Mouse (Mus musculus) midbrain, embryonic 13.5 days (tissue): Measurements from ENCODE around the gene Mrm1. TPM values are rescaled to one million over a fixed set of nuclear protein-coding genes. Genes with fewer than 3 reads are reported as not detected.

Source experiments
- ATAC-seq: fragments of 200-750 bp; cut with Nextera tagmentation; 2 replicates; pipeline ENCODE4 v1.8.0; 2017; ENCODE audit warnings: mild to moderate bottlenecking, moderate TSS enrichment, moderate library complexity
- H3K27ac ChIP-seq: fragments of 300-500 bp; sonication (generic); 2 replicates; pipeline ENCODE4 v1.5.1; 2015; ENCODE audit warnings: inconsistent platforms, mild to moderate bottlenecking, moderate library complexity
- H3K27me3 ChIP-seq: fragments of 300-500 bp; sonication (generic); 2 replicates; pipeline ENCODE4 v1.6.1; 2015; ENCODE audit warnings: mild to moderate bottlenecking, inconsistent platforms
- H3K36me3 ChIP-seq: fragments of 300-500 bp; sonication (generic); 2 replicates; pipeline ENCODE4 v1.6.1; 2015; ENCODE audit warnings: mild to moderate bottlenecking, inconsistent platforms
- H3K4me1 ChIP-seq: fragments of 300-500 bp; sonication (generic); replicated peaks from 2 replicates; pipeline ENCODE4 v1.6.1; 2015; ENCODE audit warnings: inconsistent platforms
- H3K4me2 ChIP-seq: fragments of 300-500 bp; sonication (generic); replicated peaks from 2 replicates; pipeline ENCODE4 v1.6.1; 2015; ENCODE audit warnings: moderate library complexity, mild to moderate bottlenecking, inconsistent platforms
- H3K4me3 ChIP-seq: fragments of 300-500 bp; sonication (generic); replicated peaks from 2 replicates; pipeline ENCODE4 v1.5.1; 2015; ENCODE audit warnings: mild to moderate bottlenecking, inconsistent platforms
- H3K9ac ChIP-seq: fragments of 300-500 bp; sonication (generic); replicated peaks from 2 replicates; pipeline ENCODE4 v1.6.1; 2015; ENCODE audit warnings: mild to moderate bottlenecking, inconsistent platforms
- H3K9me3 ChIP-seq: fragments of 300-500 bp; sonication (generic); 2 replicates; pipeline ENCODE4 v1.6.1; 2016; ENCODE audit warnings: mild to moderate bottlenecking, inconsistent platforms
- WGBS: fragments of 180-500 bp; shearing (Covaris S2); methylation state at CpG from one replicate; pipeline ENCODE4 v1.1.7; 2015; 5-methylcytosine and 5-hydroxymethylcytosine counted together
- polyA plus RNA-seq: library from polyadenylated mRNA; unstranded; fragments of >200 nt; fragmentation: Nextera tagmentation; extraction: Ambion mirVana; gene quantifications from 2 replicates; pipeline ENCODE4 v1.2.1, GENCODE M21; 2015

Gene Mrm1
- polyA plus RNA-seq, 1 experiment from 2014 or later: 8.5 TPM

DNA sequence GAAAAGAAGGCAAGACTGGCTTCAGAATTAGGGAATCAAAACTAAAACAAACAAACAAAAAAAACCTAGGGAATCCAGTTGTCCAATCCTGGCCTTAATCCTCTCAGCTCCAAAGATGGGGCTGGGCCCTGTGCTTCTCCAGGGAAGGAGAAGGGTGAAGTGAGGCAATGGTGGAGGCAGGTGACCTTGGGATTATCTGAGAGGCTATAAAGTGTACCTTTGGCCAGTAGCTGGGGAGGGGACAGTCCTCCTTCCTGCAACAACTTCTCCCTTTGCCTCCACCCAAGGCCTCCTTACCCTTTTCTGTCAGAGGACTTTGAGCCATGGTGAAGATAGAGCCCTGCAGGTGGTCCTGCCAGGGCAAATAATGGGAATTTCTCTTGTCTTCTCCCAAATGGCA is 8.2 kb upstream of the Mrm1 start:
- Histone ChIP-seq H3K27ac (no peak overlapping the region), H3K4me2 (no peak overlapping the region), H3K9ac (no peak overlapping the region), H3K27me3 (no peaks in the 10 kb centered on the region), H3K4me3 (no peak overlapping the region), H3K4me1 (peaks cover 16% of the 10 kb centered on the region), H3K36me3 (peaks cover 17% of the 10 kb centered on the region), H3K9me3 (no peaks in the 10 kb centered on the region)
- ATAC-seq: no peak

DNA sequence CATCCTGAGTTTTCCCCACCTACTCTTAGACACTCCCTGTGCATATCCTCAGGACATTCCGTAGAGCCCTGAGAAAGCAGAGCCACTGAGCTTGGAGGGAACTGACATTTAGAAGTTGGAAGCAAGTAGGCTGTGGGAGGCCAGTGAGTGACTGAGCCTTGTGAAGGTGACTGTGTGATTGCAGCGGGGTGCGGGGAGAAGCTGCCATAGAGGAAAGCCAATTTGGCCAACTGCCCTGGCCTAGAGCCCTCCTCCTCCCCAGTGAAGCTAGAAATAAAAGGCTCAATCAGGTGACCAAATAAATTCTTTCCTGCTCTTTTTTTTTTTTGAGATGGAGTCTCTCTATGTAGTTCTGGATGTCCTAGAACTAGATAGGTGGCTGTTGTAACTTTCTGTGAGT is 6.9 kb upstream of the Mrm1 start:
- H3K9ac ChIP-seq: no peak overlapping the region
- no peak overlapping the region for H3K4me3 ChIP-seq
- H3K9me3 ChIP-seq: no peaks in the 10 kb centered on the region
- H3K4me2 ChIP-seq: no peak overlapping the region
- H3K4me1 ChIP-seq: peaks cover 16% of the 10 kb centered on the region
- ATAC-seq: no peak
- no peaks in the 10 kb centered on the region for H3K27me3 ChIP-seq
- no peak overlapping the region for H3K27ac ChIP-seq
- peaks cover 5% of the 10 kb centered on the region for H3K36me3 ChIP-seq
- WGBS: 86% methylated on average over 3 of the region's 3 CpGs

- 90% methylated on average over 10 of the region's 10 CpGs for WGBS
- no peak overlapping the region for H3K4me2 ChIP-seq
These were observed 6.0 kb upstream of the Mrm1 start for GRCm38 (mm10) chr11:84825261-84825807.

GRCm38 (mm10) chr11:84823484-84823897 is 4.2 kb upstream of the Mrm1 start:
- Histone ChIP-seq H3K4me3 (no peak overlapping the region), H3K4me1 (peaks cover 12% of the 10 kb centered on the region), H3K36me3 (no peaks in the 10 kb centered on the region), H3K27ac (no peak overlapping the region), H3K9me3 (no peaks in the 10 kb centered on the region), H3K27me3 (no peaks in the 10 kb centered on the region), H3K4me2 (no peak overlapping the region), H3K9ac (no peak overlapping the region; the same call in 1 of the 2 replicates)
- 66% methylated on average over 10 of the region's 10 CpGs for WGBS
- no peak for ATAC-seq

More at GRCm38 (mm10) chr11:84825261-84825807, 6.0 kb upstream of the Mrm1 start:
- H3K27me3 ChIP-seq: no peaks in the 10 kb centered on the region
- peaks cover 16% of the 10 kb centered on the region for H3K4me1 ChIP-seq
- H3K36me3 ChIP-seq: peaks cover 3% of the 10 kb centered on the region; the same call in 1 of the 2 replicates
- no peak overlapping the region for H3K4me3 ChIP-seq
- H3K9me3 ChIP-seq: no peaks in the 10 kb centered on the region
- H3K9ac ChIP-seq: no peak overlapping the region
- ATAC-seq: no peak
- H3K27ac ChIP-seq: no peak overlapping the region

DNA sequence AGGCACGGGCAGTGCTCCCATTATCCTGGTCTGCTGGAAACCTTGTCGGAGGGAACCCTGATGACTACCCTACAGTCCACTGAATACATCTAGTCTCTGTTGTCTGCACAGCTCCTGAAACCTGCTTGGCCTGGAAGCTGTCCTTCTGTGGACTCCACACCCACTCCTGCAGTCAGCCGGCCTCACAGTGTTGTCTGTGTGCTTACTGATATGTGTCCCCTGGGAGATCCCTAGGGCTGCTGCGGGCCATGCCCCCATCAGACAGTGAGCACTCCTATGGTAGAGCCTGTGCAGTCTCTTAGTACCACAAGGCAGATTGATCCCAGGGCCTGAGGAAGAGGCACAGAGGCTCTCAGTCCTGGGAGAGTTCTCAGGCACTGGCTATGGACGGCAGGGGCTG is 3.2 kb upstream of the Mrm1 start:
- H3K4me3 ChIP-seq: no peak overlapping the region
- H3K27ac ChIP-seq: no peak overlapping the region
- WGBS: 90% methylated on average over 5 of the region's 5 CpGs
- no peaks in the 10 kb centered on the region for H3K27me3 ChIP-seq
- no peak overlapping the region for H3K4me2 ChIP-seq
- no peak for ATAC-seq
- no peaks in the 10 kb centered on the region for H3K36me3 ChIP-seq
- H3K9ac ChIP-seq: no peak overlapping the region
- H3K9me3 ChIP-seq: no peaks in the 10 kb centered on the region
- H3K4me1 ChIP-seq: peaks cover 11% of the 10 kb centered on the region

DNA sequence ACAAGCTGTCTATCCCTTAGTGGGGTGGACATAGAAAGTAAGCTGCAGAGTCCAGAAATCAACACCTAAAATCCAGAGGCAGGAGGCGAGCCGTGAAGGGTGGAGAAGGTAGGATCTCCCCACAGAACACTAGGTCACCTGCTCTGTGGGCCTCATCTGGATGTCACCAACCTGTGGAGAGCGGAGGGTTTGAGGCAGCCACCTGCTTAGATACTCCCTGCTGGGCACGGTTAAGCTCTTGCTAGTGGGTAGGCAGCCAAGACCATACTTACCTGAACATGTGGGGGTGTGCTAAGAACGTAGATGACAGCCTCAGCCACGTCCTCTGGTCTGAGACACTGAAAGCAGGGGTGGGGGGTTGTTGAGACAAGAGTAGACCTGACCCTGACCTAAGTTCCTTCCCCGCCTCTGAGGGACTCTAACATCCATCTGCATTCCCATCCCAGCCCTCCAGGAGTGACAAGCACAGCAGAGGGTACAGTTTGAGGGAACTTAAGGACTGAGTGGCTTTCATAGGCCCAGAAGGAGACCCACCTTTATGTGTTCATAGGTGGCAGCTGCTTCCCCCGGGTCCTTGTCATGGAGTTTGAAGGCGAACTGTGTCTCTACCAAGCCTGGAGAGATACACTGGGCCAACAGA is 1.9 kb upstream of the Mrm1 start:
- Histone ChIP-seq H3K27me3 (no peaks in the 10 kb centered on the region), H3K4me3 (no peak overlapping the region), H3K36me3 (no peaks in the 10 kb centered on the region), H3K9ac (no peak overlapping the region), H3K27ac (no peak overlapping the region), H3K4me2 (no peak overlapping the region), H3K4me1 (peaks cover 11% of the 10 kb centered on the region), H3K9me3 (no peaks in the 10 kb centered on the region)
- no peak for ATAC-seq
- 86% methylated on average over 9 of the region's 9 CpGs for WGBS

DNA sequence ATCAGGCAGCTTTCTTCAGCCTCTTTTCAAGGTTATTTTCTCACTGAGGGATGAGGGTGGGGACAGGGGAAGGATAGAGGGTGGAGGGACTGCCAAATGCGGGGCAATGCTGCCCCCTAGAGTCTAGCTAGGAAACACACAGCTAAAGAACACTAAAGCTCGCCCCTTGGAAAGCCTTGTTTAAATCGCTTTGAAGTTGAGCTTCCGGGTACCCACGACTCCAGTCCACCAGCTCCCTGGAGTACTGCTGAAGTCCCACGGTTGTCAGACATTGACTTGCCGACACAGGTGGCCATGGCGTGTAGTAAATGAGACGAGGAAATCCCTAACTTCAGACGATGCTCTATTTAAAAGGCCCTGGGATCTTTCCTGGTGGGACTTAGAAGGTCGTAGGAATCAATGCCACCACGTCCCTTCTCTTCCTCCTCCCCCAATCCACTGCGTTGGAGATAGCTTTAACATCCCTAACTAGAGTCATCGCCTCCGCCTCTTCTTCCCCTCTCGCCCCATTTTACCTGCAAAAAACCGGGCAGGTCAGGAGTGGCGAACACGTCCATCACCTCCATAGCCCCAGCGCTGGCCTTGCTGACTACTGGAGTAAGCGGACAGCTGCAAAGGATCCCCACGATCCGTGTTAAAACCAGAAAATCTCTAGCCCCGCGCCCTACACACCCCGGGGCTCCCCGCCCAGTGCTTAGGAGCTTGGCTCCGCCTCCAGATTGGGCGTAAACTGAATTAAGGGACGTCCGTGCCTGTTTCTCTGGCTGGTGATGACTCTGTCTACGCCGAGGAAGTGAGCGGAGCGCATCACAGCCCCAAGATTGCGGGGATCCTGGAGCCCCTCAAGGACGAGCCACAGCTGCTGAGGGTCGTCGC is 992 bp downstream of the Mrm1 start:
- Histone ChIP-seq H3K27ac (peak overlapping the region; percentile 63; the same call in 1 of the 2 replicates), H3K4me3 (peak overlapping the region; percentile 70), H3K4me1 (peaks cover 11% of the 10 kb centered on the region), H3K27me3 (no peaks in the 10 kb centered on the region), H3K9me3 (no peaks in the 10 kb centered on the region), H3K36me3 (no peaks in the 10 kb centered on the region), H3K4me2 (peak overlapping the region; percentile 99), H3K9ac (peak overlapping the region; percentile 73)
- 0% methylated on average over 39 of the region's 39 CpGs for WGBS
- ATAC-seq: peak; percentile 48

DNA sequence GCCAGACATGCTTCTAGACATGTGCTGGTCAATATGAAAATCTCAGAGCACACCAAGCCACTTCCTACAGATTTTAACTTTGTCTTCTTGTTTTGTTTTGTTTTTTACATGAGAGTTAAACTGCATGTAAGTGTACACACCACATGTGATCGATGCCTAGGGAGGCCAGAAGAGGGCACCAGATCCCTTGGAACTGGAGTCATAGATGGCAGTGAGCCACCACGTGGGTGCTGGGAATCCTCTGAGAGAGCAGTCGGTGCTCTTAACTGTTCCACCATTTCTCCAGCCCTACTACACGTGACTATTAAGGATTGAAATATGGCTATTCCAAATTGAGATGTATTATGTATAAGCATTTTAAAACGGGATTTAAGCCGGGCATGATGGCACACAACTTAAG is 2.0 kb downstream of the Mrm1 start:
- WGBS: 84% methylated on average over 6 of the region's 6 CpGs
- Histone ChIP-seq H3K27me3 (no peaks in the 10 kb centered on the region), H3K27ac (no peak overlapping the region), H3K9ac (no peak overlapping the region), H3K4me3 (no peak overlapping the region), H3K9me3 (no peaks in the 10 kb centered on the region), H3K4me1 (peaks cover 11% of the 10 kb centered on the region), H3K4me2 (no peak overlapping the region), H3K36me3 (no peaks in the 10 kb centered on the region)
- ATAC-seq: no peak

DNA sequence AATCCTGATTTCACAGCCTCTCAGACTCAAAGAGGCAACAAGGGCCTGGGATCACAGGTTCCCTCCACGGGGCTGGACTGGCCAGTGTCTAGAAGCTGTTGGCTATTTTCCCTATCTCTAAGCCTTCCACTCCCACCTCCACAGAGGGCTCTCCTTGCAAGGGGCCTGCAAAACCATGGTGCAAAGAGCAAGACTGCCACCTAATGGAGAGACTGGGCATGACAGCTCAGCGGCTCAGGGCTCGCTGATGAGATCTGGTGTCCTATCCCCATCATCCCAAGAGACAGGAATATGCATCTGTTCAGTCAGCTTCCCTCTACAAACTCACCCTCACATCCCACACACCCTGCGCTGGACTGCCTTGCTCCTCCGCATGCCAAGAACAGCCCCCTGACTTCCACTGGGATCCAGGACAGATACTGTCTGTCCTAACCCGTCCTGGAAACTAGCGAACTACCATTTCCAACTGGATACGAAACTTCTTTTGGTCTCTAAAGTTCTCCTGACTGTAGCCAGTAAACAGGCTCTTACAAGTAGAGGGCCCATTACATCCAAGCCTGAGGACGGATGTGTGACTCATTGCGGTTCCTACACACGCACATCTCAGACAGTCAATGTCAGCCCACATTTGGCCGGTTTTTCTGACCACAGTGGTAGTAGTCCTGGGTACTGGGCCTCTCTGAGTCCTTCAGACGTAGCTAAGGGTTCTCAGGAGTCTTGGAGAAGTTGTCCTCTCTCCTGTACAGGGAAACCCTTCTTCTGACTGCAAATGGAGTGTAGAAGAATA is 5.4 kb downstream of the Mrm1 start:
- no peak overlapping the region for H3K4me2 ChIP-seq
- no peak overlapping the region for H3K9ac ChIP-seq
- no peaks in the 10 kb centered on the region for H3K27me3 ChIP-seq
- H3K27ac ChIP-seq: no peak overlapping the region
- H3K36me3 ChIP-seq: no peaks in the 10 kb centered on the region
- no peak overlapping the region for H3K4me3 ChIP-seq
- ATAC-seq: peak; percentile 57
- peaks cover 9% of the 10 kb centered on the region for H3K4me1 ChIP-seq
- WGBS: 55% methylated on average over 13 of the region's 13 CpGs
- H3K9me3 ChIP-seq: no peaks in the 10 kb centered on the region

DNA sequence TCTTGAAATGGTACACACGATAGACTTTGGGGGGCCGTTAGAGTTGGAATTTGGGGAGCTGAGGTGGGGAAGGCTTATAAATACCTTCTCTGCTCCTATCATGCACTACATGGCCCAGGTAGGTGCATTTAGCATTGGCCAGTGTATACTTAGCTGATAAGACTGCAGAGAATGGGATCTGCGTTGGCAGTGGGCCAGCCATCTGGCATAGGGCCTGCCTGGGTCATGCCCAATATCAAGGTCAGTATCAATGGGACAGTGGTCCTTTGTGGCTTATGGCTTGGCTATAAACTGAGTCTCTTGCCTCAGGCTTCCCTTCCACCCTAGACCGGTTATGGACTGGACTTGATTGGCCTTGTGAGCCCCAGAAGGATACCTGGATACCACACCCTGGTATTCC is 14.9 kb downstream of the Mrm1 start:
- 94% methylated on average over 4 of the region's 4 CpGs for WGBS
- Histone ChIP-seq H3K4me2 (no peak overlapping the region), H3K4me1 (no peaks in the 10 kb centered on the region), H3K4me3 (no peak overlapping the region), H3K36me3 (no peaks in the 10 kb centered on the region), H3K27ac (no peak overlapping the region), H3K9me3 (no peaks in the 10 kb centered on the region), H3K27me3 (no peaks in the 10 kb centered on the region), H3K9ac (no peak overlapping the region)
- no peak for ATAC-seq

DNA sequence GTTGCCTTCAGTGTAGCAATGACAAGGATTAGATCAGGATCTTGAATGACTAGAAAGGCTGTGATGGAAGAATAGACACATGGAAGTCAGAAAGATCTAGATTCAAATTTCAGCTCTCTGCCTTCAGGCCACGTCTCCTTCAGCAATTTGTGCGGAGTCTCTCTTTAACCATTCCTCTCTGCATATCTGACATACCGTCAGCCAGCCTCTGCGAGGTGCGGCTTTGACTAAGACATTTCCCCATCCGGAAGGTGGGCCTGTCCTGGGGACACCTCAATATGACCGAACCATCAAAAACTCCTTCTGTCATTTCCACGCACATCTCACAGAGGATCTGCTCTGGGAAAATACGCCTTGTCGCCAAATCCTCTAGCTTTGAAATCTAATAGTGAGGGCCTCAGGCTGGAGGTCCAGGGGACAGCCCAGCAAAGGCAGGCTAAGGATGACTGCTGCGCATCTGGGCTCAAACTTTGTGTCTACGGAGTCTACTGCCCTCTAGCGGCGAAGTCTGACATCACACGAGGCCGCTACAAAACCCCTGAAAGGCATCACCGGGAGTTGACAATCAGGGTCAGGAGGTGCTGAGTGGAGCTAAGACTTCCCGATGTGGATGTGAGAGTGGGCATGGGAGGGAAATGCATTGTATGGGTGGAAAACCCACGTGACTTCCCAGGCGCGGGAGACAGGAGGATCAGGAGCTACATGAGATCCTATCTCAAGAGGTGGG is 21.5 kb downstream of the Mrm1 start:
- Histone ChIP-seq H3K4me2 (no peak overlapping the region), H3K4me1 (peaks cover 21% of the 10 kb centered on the region), H3K9me3 (no peaks in the 10 kb centered on the region), H3K9ac (no peak overlapping the region), H3K4me3 (no peak overlapping the region), H3K27me3 (peaks cover 14% of the 10 kb centered on the region; the same call in 1 of the 2 replicates), H3K36me3 (no peaks in the 10 kb centered on the region), H3K27ac (no peak overlapping the region)
- ATAC-seq: no peak
- 21% methylated on average over 21 of the region's 21 CpGs for WGBS
